Comparison of ENCODE assay signal across 25 mouse cellular contexts in genomic region chr10:17374047-17374446, GRCm38 (mm10).
A peak's percentile ranks its signal among the peaks of the same experiment; 100 is the strongest.
DNase-seq lines count a peak whose midpoint lies in the region; ATAC-seq lines count a peak whose summit lies in the region.
"Had no signal": no experiment of that assay in that cellular context is flagged by ENCODE, and none has a peak within 500 bp of the region (broad histone marks: within the 10 kb centered on the region; RNA-seq: fewer than 3 reads in every experiment).

No protein-coding gene starts in this region.

- no peaks in the 10 kb centered on the region for H3K36me3 ChIP-seq in hindbrain, embryonic 11.5 days (ENCODE audit: control insufficient read depth, insufficient read depth, low read length)
- no peaks in the 10 kb centered on the region for H3K36me3 ChIP-seq in hindbrain, embryonic 12.5 days
- H3K36me3 ChIP-seq in kidney, embryonic 16.5 days (ENCODE audit: insufficient read depth, low read length) = no peaks in the 10 kb centered on the region
- no peaks in the 10 kb centered on the region for H3K36me3 ChIP-seq in liver, embryonic 12.5 days
- H3K36me3 ChIP-seq: embryonic facial prominence, embryonic 12.5 days; embryonic facial prominence, embryonic 15.5 days; hindbrain, embryonic 10.5 days; hindbrain, embryonic 15.5 days had no signal

- H3K27me3 ChIP-seq in hindbrain, embryonic 11.5 days (ENCODE audit: control insufficient read depth, insufficient read depth, low read length) = no peaks in the 10 kb centered on the region
- no peaks in the 10 kb centered on the region for H3K27me3 ChIP-seq in hindbrain, embryonic 12.5 days
- no peaks in the 10 kb centered on the region for H3K27me3 ChIP-seq in kidney, embryonic 16.5 days (ENCODE audit: insufficient read depth, low read length)
- H3K27me3 ChIP-seq in liver, embryonic 12.5 days (replicated peaks) = no peaks in the 10 kb centered on the region
- H3K27me3 ChIP-seq: embryonic facial prominence, embryonic 12.5 days; embryonic facial prominence, embryonic 15.5 days; hindbrain, embryonic 15.5 days had no signal

- DNase-seq in hindbrain, embryonic 11.5 days (ENCODE audit: low spot score) = no peak
- DNase-seq in kidney, postnatal 10 days = no peak
- peak; percentile 45 for DNase-seq in embryo, embryonic 10.5 days (ENCODE audit: low spot score)
- DNase-seq in embryo, embryonic 9.5 days (ENCODE audit: extremely low spot score) = peak; percentile 27
- DNase-seq: adrenal gland, adult 2 months; adrenal gland, postnatal 14 days; cerebellum, adult 11 months; cerebellum, adult 2 months; cerebellum, adult 9-11 months; cerebellum, postnatal 25 days; forebrain, postnatal 0 days; gastrocnemius, adult 2 months; gastrocnemius, postnatal 14 days; heart, adult 11 months; heart, postnatal 36 days had no signal

- H3K27ac ChIP-seq in hindbrain, embryonic 11.5 days (ENCODE audit: low read depth, low read length) = no peak overlapping the region
- no peak overlapping the region for H3K27ac ChIP-seq in hindbrain, embryonic 12.5 days
- no peak overlapping the region for H3K27ac ChIP-seq in kidney, embryonic 16.5 days (ENCODE audit: low read length)
- H3K27ac ChIP-seq in liver, embryonic 12.5 days = no peak overlapping the region
- H3K27ac ChIP-seq: embryonic facial prominence, embryonic 12.5 days; embryonic facial prominence, embryonic 15.5 days; gastrocnemius, adult 2 months; hindbrain, embryonic 10.5 days; hindbrain, embryonic 15.5 days had no signal

- WGBS in hindbrain, embryonic 11.5 days = 30% methylated on average over 2 of the region's 2 CpGs
- 33% methylated on average over 2 of the region's 2 CpGs for WGBS in hindbrain, embryonic 12.5 days
- 19% methylated on average over 2 of the region's 2 CpGs for WGBS in kidney, embryonic 16.5 days
- WGBS in liver, embryonic 12.5 days (ENCODE audit: insufficient replicate concordance) = 60% methylated on average over 2 of the region's 2 CpGs

- no peak overlapping the region for H3K4me2 ChIP-seq in hindbrain, embryonic 11.5 days (replicated peaks; ENCODE audit: low read depth, low read length)
- H3K4me2 ChIP-seq in hindbrain, embryonic 12.5 days (replicated peaks) = no peak overlapping the region
- no peak overlapping the region for H3K4me2 ChIP-seq in kidney, embryonic 16.5 days (replicated peaks; ENCODE audit: low read depth, low read length)
- H3K4me2 ChIP-seq in liver, embryonic 12.5 days = no peak overlapping the region
- H3K4me2 ChIP-seq: embryonic facial prominence, embryonic 12.5 days; embryonic facial prominence, embryonic 15.5 days; heart, embryonic 11.5 days; hindbrain, embryonic 15.5 days had no signal

- H3K9me3 ChIP-seq in hindbrain, embryonic 11.5 days (ENCODE audit: control insufficient read depth, low read length) = no peaks in the 10 kb centered on the region
- H3K9me3 ChIP-seq in hindbrain, embryonic 12.5 days (replicated peaks) = no peaks in the 10 kb centered on the region
- H3K9me3 ChIP-seq in kidney, embryonic 16.5 days (ENCODE audit: low read length) = no peaks in the 10 kb centered on the region
- H3K9me3 ChIP-seq in liver, embryonic 12.5 days (replicated peaks) = no peaks in the 10 kb centered on the region
- H3K9me3 ChIP-seq: embryonic facial prominence, embryonic 12.5 days; embryonic facial prominence, embryonic 15.5 days; hindbrain, embryonic 10.5 days; hindbrain, embryonic 15.5 days had no signal

- 0 out of 2 replicates have a peak, but pooled peaks have one; percentile 35 for ATAC-seq in hindbrain, embryonic 11.5 days (ENCODE audit: low FRiP score)
- ATAC-seq in hindbrain, embryonic 12.5 days (ENCODE audit: low FRiP score) = no peak
- ATAC-seq in kidney, embryonic 16.5 days (ENCODE audit: low FRiP score, low TSS enrichment) = peak; percentile 81; the same call in 1 of the 2 replicates
- no peak for ATAC-seq in liver, embryonic 12.5 days
- ATAC-seq: CD4-positive, CD25-positive, alpha-beta regulatory T cell, adult 4 months; forebrain, embryonic 14.5 days; forebrain, postnatal 0 days had no signal

- no peak overlapping the region for H3K4me3 ChIP-seq in hindbrain, embryonic 11.5 days (ENCODE audit: low read depth, low read length)
- no peak overlapping the region for H3K4me3 ChIP-seq in hindbrain, embryonic 12.5 days
- H3K4me3 ChIP-seq in kidney, embryonic 16.5 days (ENCODE audit: low read length) = no peak overlapping the region
- H3K4me3 ChIP-seq in liver, embryonic 12.5 days = no peak overlapping the region
- H3K4me3 ChIP-seq: embryonic facial prominence, embryonic 12.5 days; embryonic facial prominence, embryonic 15.5 days; gastrocnemius, adult 2 months; hindbrain, embryonic 10.5 days; hindbrain, embryonic 15.5 days had no signal

- no peaks in the 10 kb centered on the region for H3K4me1 ChIP-seq in hindbrain, embryonic 11.5 days (replicated peaks; ENCODE audit: control insufficient read depth, insufficient read depth, low read length)
- no peaks in the 10 kb centered on the region for H3K4me1 ChIP-seq in hindbrain, embryonic 12.5 days
- 0 out of 2 replicates have a peak, but pooled peaks cover 3% of the 10 kb centered on the region for H3K4me1 ChIP-seq in kidney, embryonic 16.5 days (ENCODE audit: insufficient read depth, low read length)
- H3K4me1 ChIP-seq in liver, embryonic 12.5 days = no peaks in the 10 kb centered on the region
- H3K4me1 ChIP-seq: embryonic facial prominence, embryonic 12.5 days; embryonic facial prominence, embryonic 15.5 days; hindbrain, embryonic 15.5 days had no signal

- H3K9ac ChIP-seq in hindbrain, embryonic 11.5 days (ENCODE audit: low read depth, low read length) = no peak overlapping the region
- no peak overlapping the region for H3K9ac ChIP-seq in hindbrain, embryonic 12.5 days
- H3K9ac ChIP-seq in kidney, embryonic 16.5 days (replicated peaks; ENCODE audit: low read length) = no peak overlapping the region
- H3K9ac ChIP-seq in liver, embryonic 12.5 days = no peak overlapping the region
- H3K9ac ChIP-seq: embryonic facial prominence, embryonic 12.5 days; embryonic facial prominence, embryonic 15.5 days; forebrain, postnatal 0 days; hindbrain, embryonic 15.5 days had no signal

Comparison
In these comparisons a context has a peak if more than half of its experiments do, and no peak if none do; other contexts are left out.
1. ATAC-seq: peak in hindbrain, embryonic 11.5 days (single experiment) and kidney, embryonic 16.5 days (single experiment); none in hindbrain, embryonic 12.5 days (single experiment) and liver, embryonic 12.5 days (single experiment).
2. DNase-seq: peak in embryo, embryonic 10.5 days (single experiment) and embryo, embryonic 9.5 days (single experiment); none in hindbrain, embryonic 11.5 days (single experiment) and kidney, postnatal 10 days (single experiment).